Mouse (Mus musculus): ENCODE measurements around the gene Gm8897.
"Not testable (repeated sequence)": the region's sequence is repeated elsewhere in the genome, so short reads cannot be mapped to it uniquely, and the experiment has no call there.

Gene Gm8897

GRCm38 (mm10) chr5:11416118-11416517 is at the start of gene Gm8897:
Gene Gm8897 (plus strand): TSS chr5:11416418.
- DNase-seq (ENCODE audit: extremely low spot score, low spot score), result not testable (repeated sequence)

GRCm38 (mm10) chr5:11416691-11417090 is 473 bp downstream of the Gm8897 start:
- DNase-seq (ENCODE audit: extremely low spot score, low spot score), result not testable (repeated sequence)

Measured in neural tube, embryonic 10.5 days (tissue).